Mouse (Mus musculus) kidney, adult 18-20 months (tissue): ENCODE measurements around the gene Mboat2.

Experiments used
- DNase-seq: peaks from one replicate; pipeline ENCODE4 v3.0.0; 2021

Mboat2 gene

DNA sequence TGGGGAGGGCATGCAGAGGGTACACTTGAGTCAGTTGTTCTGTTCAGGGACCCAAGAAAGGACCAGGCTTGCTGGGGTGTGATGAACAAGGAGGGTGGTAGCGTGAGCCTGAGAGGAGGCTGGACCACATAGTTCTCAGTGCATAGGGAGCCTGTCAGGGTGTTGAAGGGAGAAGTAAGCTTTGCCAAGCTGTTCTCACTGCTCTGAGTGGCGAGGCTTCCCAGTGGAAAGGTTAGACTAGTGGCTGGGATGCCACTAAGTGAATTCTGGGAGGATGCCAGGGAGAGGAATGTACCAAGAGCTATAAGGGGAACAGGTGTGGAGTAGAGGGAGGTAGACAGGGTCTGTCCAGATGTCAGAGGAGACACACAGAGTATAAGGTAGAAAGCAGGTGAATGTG lies 77.2 kb downstream of the Mboat2 start:
- no peak for DNase-seq

DNA sequence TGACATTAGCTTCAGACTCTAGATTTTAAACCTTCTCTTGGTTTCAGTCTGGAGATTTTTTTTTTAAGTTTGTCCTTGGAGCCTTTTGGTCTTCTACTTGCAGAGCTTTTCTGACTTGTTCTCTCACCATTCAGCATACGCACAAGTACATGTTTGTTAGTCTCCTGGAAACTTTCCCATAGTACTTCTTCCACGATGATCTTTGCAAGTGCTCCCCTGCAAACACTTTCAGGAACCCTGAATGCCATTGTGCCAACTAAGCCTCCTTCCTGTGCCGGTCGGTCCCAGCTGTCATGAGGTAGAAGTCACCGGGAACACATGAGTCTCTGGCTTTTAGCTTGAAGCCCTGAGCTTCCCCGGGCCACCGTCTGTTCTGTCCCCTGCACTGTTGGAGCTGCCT lies 79.0 kb downstream of the Mboat2 start:
- DNase-seq: no peak

DNA sequence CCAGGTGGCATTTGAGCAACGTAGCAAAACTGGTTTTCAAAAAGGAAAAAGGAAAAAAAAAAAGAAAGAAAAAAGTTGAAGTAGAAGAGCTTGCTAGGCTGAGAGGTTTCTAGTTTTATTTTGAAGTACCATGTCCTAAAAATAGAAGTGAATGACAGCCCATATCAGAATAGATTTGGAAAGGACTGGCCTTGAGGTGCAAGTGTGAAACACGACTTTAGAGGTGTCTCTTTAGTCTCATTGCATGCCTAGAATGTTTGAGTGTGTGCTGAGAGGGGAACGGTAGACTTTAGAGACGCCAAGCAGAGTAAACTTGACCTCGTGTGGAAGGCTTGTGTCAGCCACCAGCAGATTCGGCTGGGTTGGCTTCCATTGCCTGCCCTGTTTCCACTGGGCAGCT lies 81.5 kb downstream of the Mboat2 start:
- DNase-seq: no peak

DNA sequence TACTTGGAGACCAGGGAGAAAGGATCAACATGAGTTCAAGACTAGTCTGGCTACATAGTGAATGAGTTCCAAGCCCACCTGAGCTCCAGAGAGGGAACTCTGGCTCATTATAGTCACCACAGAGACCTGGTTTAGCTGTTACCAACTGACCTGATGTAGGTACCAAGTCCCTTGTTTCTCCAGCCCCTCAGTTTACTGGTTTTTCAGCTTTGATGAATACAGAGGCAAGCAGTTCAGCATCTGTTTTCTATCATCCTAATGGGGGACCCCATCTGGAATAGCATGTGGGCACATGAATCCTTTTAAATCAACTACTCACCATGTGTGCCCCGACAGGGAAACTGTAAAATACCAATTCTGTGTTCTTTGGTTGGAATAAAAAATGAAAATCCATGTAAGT lies 82.2 kb downstream of the Mboat2 start:
- DNase-seq: no peak

DNA sequence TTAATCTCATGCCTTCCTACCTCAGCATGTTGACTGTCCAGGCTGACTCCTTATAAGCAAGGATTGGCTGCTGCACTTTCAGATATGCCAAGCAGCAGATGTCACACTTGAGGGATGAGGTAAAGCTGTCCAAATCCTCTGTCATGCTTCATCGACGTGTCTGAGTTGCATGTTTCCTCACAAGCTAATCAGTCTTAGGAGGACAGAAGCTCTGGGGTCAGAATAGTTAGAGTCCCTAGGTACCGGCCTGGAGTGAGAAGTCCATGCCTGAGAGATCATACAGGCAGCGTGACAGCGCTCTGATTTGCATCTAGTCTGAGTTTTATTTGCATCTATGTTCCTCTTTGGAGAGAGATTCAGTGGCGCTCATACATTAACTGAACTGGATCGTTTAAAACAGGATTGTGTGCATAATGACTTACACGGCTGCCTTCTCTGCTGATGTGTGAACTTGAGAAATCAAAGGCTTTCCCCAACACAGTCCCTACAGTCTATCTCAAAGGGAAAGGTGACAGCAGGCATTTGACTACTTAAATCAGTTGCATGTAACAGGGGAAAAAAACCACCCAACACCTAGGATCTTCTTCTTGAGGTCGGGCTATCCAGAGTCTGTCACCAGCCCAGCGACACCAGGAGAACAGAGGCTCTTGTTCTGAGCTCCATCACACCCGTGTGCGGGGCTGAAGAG lies 88.0 kb downstream of the Mboat2 start:
- DNase-seq: no peak

DNA sequence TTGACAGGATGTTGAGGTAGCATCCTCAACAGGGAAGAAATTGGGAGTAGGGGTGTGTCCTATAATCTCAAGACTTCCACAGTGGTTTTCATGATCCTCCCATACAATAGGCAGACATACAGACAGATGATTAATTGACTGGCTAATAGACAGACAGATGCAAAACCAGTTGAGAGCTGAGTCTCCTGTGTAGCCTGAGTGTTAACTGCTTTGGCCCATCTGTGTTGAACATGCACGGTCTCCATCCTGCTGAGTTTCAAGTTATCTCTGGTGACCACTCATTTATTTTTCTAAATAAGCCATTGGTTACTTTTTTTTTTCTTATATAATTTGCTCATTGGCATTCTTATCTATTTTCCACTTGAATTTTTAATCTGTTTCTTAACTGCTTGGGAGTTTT lies 90.2 kb downstream of the Mboat2 start:
- no peak for DNase-seq

DNA sequence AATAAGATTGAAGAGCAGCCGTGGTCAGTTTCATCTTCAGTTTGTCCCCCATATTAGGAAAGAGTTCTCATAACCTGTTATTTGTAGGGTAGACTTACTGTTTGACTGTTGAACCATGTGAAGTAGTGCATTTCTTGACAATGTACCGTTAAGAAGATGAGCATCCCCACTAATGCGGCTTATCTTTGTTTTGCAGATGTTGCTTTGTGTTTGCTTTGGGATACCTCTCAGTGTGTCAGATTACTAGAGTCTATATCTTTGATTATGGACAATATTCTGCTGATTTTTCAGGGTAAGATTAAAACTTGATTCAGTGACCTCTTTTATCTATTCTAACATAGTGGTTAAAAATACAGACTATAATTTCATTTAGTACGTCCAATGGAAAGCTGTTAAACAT lies 93.3 kb downstream of the Mboat2 start:
- no peak for DNase-seq

DNA sequence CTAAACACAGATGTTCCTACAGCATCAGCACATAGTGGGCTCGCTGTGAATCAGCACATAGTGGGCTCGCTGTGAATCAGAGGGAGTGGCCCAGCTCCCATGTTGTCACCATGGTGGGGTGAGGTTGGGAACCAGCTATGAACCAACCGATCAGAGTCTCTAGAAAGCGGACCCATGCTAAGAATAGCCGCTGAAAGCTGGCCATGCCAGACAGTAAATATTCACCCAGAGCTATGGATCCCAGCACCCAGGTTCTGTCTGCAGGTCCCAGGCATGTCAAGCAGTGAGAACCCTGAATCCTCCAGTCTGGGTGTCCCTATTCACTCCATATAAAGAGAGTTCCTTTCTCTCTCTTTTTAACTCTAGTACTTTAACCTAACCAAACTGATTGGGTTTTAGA lies 94.6 kb downstream of the Mboat2 start:
- DNase-seq: no peak

DNA sequence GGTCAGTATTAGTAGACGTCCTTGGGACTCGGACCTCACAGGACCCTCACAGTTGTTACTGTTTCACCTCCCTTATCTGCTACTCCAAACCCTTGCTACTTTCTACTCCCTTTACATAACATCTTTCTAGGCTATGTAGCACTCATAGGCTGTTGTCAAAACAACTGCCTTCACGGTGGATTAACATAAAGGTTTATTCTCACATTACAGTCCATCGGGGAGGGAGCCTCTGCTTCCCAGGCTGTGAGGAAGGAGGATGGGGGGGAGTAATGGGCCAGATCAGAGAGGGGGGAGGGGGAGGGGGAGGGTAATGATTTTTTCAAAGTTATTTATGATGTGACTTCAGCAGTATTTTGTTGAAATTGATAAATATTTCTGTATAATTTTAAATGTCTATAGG lies 95.0 kb downstream of the Mboat2 start:
- DNase-seq: no peak

DNA sequence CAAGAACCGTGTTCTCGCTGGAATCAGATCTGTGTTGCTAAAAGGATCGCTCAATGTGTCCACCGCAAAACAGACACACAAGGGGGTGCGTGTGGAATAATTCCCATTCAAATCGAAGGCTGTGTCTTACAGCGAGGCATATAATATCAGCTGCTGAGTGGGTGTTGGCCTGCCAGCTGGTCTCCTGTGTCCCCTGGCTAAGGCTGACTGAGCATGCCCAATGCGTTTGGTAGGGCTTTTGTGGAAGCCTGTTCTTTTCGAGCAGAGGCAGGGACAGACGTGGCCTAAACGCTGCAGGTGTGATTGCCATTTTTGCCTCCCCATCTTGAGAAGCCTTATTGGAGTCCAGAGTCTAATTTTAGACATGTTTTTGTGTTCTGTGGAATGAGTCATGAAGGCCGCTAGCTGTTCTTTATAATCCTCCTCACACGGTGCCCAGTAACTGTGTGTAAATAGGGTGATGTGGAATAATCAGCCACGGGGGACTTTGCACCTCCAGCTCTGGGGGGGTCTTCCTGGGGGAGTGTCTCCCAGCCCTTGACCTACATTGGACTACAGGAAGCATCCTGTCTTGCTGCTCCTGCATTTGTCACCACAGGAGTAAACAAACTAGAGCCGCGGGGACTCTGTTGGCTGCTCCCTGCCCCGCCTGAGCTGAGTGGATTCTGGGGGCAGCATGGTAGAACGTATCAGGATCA lies 97.5 kb downstream of the Mboat2 start:
- no peak for DNase-seq

DNA sequence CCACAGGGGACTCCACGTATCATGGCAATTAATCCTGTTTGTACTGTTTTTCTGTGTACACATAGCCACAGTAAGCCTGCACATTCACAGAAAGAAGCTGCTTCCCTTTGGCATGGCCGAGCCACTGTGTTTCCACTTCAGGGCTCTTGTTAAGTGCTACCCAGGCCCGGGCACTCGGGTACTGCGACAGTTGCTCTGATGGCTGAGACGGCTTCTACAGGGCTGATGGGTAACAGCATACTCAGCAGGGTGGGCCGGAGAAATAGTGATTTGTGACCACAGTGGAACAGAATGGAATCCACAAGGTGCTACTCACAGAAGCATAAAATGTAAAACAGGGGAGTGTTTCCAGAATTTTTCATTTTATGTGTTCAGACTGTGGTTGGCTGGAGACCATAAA lies 98.4 kb downstream of the Mboat2 start:
- no peak for DNase-seq

DNA sequence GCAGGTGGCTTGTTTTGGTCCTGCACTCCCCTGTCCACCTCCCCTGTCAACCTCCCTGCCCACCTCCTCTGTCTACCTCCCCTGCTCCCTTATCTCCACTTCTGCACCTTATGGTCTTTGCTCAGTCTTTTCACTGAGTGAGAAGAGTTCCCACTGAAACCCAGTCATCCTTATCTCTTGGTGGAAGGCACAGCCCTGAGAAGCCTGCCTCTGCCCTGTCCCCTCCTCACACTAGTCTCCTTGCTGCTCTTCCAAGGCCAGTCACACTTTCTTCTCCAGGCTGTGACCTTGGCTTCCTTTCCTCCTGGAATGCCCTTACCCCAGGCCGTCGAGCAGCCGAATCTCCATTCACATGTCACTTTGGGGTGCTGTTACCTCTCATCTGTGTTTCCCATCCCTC lies 100.1 kb downstream of the Mboat2 start:
- DNase-seq: no peak

DNA sequence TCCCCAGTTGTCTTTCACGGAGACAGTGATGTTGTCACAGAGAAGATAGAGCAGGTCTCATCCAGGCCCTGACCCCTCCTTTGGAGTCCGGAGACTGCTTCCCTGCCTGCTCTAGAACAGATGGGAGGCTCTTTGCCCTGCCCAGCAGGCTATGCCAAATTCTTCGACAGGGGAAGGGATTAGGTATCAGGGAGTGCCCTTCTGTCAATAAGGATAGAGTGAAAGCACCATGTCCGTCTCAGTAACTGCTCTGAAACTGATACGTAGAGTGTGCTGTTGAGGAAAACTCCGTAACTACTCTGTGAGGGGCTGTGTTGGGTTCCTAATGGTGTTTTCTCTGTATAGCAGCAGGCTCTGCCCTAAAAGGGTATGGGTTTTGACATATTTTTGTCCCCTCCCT lies 101.4 kb downstream of the Mboat2 start:
- no peak for DNase-seq

DNA sequence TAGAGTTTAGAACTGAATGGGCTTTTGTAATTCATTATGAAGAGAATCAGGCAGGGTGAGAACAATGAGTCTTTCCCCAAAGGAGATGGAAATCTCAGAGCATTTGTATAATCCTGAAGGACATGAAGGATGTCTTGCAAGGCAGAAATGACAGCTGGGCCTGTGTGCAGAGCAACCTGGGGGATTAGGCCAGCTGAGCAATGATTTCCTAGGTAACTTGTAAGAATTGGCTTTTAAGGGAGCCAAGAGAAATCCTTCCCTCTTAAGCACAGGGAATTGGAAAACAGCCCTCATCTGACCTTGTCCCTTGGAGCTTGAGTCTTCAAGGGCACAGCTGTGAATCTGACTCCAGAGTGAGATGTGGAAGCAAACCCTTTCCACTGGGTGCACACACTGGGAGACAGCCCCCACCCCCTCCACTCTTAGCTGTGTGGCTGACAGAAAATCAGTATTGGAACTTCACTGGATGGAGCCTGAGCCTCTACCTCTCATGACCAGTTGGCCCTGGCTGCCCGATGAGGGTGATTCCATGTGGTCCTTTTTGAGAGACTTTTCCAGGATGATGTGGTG lies 102.6 kb downstream of the Mboat2 start:
- DNase-seq: no peak

DNA sequence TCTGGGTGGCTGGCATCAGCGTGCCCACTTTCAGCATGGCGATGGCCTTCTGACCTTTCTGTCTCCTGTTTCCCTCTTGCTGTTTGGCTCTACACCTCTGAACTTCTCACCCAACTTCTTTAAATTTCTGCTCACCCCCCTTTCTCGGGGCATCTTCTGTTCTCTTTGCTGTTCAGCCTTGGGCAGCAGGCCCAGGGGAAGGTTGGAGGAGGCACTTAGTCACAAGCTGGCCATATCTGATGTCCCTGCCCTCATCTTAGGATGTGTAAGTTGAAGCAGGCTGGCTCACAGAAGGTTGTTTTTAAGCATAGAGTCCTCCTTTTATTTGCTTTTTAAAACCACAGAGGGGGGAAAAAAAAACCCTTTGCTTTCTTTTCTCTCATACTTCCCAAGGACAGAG lies 103.3 kb downstream of the Mboat2 start:
- DNase-seq: no peak

DNA sequence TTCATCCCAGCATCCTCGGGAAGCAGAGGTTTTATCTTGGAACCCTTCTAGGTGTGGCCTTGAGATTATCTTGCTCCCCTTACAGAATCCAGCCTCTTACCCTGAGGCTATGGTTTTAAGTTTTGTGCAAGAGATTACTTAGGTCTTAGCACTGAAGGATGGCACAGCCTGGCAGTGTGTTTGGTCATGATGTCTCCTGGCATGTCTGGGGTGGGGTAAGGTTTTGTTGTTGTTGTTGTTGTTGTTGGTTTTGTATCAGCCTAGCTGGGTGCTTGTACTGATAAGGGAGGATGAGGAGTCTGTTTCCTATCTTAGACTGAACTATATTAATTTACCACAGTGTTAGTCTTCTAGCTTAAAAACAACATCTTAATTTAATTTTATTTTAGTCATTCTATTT lies 105.6 kb downstream of the Mboat2 start:
- DNase-seq: no peak

DNA sequence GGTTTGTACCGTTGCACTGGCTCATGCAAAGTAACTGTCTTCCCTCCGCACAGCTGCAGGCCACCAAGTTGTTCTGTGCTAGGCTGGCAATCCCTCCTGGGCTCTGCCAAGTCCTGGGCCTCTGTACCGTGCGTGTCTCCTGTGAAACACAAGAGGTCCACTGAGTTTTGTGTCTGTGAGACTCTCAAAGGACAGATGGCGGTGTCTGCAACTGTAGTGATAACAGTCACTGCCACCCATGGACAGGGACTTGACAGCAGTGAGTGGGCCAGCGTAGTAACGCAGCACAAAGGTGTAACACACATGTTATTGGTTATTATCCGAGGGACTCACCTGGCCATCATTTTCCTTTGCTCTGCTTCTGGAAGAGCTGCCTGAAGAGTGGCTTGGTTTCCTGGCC lies 108.7 kb downstream of the Mboat2 start:
- DNase-seq: no peak

DNA sequence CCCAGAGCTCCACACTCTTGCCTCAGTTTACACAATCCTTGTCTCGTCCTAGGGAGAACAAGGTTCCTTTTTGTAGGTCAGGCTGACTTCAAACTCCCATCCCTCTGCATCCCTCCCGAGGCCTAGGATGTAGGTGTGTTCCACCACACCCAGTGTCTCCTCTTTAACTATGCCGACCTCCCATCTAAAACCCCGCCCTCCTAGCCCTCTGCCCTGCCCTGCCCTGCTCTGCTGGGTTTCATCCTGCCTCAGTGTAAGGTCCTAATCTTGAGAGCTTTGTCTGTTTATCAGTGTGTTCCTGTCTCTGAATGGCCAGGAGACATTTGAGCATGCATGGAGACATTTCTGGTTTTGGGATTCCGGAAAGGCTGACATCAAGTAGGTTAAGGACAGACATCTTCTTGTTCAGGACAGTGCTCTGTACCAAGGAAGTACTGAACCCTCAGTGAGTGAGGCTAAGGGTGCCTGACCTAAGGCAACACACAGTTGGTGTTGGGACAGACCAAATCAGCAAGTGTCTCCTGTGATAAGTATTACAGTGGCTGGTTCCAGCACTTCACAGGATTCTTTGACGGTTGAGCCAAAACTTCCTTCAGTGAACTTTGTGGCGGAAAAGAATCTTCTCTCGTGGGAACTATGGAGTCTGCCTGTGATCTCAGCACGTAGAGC lies 112.1 kb downstream of the Mboat2 start:
- DNase-seq: no peak

DNA sequence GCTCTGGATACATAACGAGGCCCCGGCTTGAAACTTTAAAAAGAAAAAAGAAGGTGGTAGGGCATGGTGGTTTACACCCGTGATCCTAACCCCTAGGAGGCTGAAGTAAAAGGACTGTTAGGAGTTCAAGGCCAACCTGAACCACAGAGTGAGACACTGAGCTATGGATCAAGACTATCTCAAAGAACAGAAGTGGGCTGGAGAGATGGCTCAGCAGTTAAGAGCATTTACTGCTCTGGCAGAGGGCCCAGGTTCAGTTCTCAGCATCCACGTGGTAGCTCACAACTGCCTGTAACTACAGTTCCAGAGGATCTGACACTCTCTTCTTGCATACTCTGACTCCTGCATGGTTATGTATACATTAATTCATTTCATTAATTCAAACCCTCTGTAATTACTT lies 112.7 kb downstream of the Mboat2 start:
- DNase-seq: no peak

DNA sequence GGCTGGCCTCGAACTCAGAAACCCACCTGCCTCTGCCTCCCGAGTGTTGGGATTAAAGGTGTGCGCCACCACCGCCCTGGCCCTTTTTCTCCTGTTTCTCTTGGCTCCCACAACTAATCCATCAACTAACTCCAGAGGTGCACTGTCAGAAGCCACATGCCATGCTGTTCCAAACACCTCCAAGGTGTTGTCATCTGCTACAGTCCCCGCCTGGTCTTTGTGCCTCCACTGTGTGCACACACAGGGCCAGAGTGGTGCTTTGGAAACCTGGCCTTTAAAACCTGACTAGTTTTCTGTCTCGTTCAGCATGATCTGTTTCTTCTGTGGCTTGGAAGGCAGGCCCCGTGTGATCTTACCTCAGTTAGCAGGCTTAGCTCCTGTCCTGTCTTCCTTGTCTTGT lies 113.9 kb downstream of the Mboat2 start:
- DNase-seq: no peak

DNA sequence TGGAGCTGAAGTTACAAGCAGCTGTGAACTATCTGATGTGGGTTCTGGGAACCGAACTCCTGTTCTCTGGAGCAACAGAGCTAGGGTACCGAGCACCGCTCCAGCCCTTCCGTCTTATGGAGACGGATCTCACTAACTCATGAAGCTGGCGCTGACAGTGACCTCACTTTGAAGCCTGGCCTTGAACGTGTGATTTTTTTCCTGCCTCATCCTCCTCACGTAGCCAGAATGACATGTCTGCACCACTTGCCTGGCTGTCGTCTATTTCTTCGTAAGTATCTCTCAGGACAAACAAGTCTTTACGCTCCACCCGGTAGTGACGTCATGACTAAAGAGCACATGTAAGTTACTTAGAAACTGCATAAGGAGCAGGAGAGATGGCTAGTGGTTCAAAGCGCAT lies 116.4 kb downstream of the Mboat2 start:
- no peak for DNase-seq

DNA sequence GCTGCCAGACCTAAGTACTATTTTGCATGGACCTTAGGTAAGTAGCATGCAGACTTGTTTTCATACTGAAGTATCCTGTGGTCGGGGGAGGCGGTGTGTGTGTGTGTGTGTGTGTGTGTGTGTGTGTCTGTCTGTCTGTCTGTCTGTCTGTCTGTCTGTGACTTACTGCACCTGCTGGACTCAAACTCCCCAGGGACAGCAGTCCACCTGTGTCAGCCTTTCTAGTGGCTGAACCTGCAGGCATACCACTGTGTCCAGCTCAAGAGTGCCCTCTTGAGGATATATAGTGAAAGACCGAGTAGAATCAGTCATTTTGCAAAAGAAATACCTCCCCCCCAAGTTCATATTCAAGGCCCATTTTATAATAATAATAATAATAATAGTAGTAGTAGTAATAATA lies 117.7 kb downstream of the Mboat2 start:
- DNase-seq: peak; percentile 34

DNA sequence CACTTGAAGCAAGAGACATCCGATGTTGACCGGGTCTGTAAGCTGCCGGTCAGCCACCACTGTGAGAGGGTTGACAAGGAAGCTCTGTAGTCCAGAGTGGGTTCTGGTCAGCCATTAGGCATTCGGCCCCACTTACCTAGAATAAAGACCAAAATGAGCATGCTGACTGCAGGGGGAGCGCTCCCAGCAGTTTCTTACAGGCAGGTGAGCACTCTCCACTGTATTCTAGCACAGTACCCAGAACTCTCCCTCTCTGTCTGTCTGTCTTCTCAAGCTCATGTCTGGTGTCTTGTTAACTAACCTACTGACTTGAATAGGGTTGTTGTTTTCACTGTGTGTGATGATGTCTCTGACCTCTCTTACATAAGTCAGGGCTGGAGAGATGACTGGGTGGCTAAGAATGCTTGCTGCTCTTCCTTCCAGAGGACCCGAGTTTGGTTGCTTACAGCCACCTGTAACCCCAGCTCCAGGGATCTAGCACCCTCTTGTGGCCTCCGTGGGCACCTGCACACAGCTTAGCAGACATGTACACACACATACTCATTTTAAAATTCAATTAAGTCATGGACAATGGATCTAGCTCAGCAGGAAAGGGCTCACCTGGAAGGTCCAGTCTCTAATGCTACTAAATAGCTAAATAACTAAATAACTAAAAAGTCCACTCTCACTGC lies 119.8 kb downstream of the Mboat2 start:
- DNase-seq: no peak

DNA sequence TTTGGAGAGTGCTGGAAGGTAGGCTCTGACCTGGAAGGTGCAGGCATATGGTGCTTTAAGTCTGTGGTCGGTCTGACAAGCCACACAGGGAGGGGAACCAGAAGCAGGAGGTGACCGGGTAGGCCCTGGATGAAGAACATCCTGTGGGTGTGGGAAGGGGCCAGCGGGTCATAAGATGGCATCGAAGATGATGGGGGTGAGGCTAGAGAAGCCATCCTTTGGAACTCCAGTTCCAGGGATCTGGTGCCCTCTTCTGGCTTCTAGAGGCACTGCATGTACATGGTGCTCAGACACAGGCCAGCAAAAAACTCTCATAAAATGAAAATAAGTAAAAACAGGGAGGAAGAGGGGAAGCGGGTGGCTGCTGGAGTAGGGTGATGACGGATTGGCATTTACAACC lies 121.5 kb downstream of the Mboat2 start:
- peak; percentile 74 for DNase-seq
